23 mouse cellular contexts compared by ENCODE assay signal in the genomic region with DNA sequence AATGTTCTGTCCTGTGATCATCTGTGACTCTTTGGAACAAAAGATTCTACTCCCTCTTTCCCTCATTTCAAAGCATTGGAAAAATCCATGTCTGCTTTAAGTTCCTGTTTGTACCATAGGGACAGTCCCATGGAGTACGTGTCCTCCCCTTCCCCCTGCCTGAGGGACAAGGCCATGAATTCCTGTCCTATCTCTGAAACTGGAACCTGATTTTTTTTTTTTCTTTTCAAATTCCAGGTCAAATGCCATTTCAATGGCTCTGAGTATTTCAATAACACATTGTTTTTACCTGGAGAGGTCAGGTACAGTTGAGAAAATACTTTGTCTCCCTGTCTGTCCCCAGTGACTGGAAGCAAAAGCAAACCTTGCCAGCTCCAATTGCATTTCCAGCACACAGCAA.
"Had no signal": no experiment of that assay in that cellular context is flagged by ENCODE, and none has a peak within 500 bp of the region (broad histone marks: within the 10 kb centered on the region; RNA-seq: fewer than 3 reads in every experiment).

No protein-coding gene starts in this region.

- H3K4me1 ChIP-seq: hindbrain, embryonic 12.5 days; limb, embryonic 12.5 days had no signal

- H3K36me3 ChIP-seq: heart, embryonic 10.5 days; heart, embryonic 12.5 days; hindbrain, embryonic 10.5 days; hindbrain, embryonic 12.5 days; intestine, embryonic 15.5 days; kidney, embryonic 15.5 days; limb, embryonic 10.5 days; limb, embryonic 12.5 days; liver, embryonic 13.5 days; liver, embryonic 15.5 days had no signal

- H3K27ac ChIP-seq: gastrocnemius, adult 2 months; heart, embryonic 10.5 days; hindbrain, embryonic 10.5 days; hindbrain, embryonic 12.5 days; hindbrain, embryonic 14.5 days; intestine, embryonic 15.5 days; kidney, embryonic 15.5 days; kidney, postnatal 0 days; layer of hippocampus, adult 2 months; left cerebral cortex, adult 2 months; limb, embryonic 10.5 days; limb, embryonic 12.5 days; liver, embryonic 13.5 days; liver, embryonic 15.5 days had no signal

- H3K4me3 ChIP-seq: gastrocnemius, adult 2 months; heart, embryonic 10.5 days; heart, embryonic 12.5 days; hindbrain, embryonic 10.5 days; hindbrain, embryonic 12.5 days; intestine, embryonic 15.5 days; kidney, embryonic 15.5 days; layer of hippocampus, adult 2 months; left cerebral cortex, adult 2 months; limb, embryonic 10.5 days; limb, embryonic 12.5 days; liver, embryonic 13.5 days; liver, embryonic 15.5 days had no signal

- H3K27me3 ChIP-seq: heart, embryonic 12.5 days; hindbrain, embryonic 12.5 days; intestine, embryonic 15.5 days; kidney, embryonic 15.5 days; limb, embryonic 12.5 days; liver, embryonic 13.5 days; liver, embryonic 15.5 days had no signal

- DNase-seq: gastrocnemius, adult 2 months; gastrocnemius, postnatal 10 days; heart, adult 18-20 months; heart, postnatal 10 days; heart, postnatal 4 days; kidney, adult 18-20 months; kidney, adult 9 months; kidney, postnatal 4 days; liver; liver, embryonic 13.5 days had no signal
